Mouse (Mus musculus): ENCODE results near the gene Zfp184.

Zfp184 gene

DNA sequence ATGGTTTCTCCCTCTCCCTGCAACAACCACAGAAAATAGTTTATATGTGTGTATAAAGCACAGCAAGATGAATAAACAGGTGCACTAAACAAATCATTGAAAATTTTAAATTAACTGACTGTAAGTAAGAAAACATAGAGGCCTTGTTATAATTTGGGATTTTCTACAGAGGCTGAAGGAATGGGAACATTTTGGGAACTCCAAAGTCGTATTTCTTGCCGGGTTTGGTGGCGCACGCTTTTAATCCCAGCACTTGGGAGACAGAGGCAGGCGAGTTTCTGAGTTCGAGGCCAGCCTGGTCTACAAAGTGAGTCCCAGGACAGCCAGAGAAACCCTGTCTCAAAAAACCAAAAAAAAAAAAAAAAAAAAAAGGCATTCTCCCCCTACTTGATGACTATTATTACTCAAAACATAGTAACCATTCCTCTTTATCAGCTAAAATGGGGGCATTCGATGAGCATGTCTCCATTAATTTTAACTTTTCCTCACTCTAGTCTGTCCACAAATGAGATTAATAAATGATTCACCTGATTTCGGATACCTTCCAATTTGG lies 24.1 kb upstream of the Zfp184 start:
- no peak for DNase-seq (ENCODE audit: low read depth)

DNA sequence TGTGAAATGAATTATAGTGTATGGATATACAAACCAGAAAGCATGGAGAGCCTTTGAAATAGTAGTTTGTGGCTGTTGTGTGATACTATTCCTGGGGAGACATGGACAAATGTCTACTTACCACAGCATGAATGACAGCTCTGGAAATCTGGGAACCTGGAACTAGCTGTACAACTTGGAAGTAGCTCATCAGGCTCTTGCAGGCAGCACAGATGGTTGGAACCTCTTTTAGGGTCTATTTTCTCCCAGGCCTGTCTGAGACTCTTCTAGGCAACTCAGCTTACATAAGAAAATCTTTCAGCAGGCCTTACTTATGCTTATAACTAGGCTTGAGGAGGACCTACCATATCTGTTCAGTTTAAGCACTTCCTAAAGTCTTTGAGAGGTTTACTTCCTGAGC lies 21.5 kb upstream of the Zfp184 start:
- DNase-seq (ENCODE audit: low read depth): no peak

DNA sequence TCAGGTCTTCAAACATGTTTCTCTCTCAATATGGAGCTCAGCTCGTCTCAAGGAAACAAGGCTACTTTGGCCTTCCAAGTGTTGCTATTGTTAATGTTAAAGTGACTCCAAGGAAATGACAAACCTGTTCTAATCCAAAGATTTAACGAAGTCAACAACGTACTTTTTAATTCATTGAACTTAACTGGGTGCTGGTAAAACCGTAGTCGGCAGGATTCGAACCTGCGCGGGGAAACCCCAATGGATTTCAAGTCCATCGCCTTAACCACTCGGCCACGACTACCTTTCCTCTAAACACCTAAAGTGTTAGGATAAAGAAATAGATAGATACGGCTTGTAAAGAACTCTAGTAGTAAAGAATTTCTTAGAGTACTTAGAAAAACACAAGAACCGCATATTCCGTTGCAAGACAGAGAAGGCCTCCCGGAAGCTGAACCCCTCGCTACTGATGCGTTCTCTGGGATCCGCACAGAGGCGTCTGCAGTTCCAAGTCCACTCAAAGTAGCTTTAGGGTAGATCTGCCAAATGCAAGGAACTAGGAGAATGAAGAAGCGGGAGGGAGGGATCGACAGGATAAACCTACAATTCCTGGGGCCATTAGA lies 20.1 kb upstream of the Zfp184 start:
- DNase-seq (ENCODE audit: low read depth): no peak

DNA sequence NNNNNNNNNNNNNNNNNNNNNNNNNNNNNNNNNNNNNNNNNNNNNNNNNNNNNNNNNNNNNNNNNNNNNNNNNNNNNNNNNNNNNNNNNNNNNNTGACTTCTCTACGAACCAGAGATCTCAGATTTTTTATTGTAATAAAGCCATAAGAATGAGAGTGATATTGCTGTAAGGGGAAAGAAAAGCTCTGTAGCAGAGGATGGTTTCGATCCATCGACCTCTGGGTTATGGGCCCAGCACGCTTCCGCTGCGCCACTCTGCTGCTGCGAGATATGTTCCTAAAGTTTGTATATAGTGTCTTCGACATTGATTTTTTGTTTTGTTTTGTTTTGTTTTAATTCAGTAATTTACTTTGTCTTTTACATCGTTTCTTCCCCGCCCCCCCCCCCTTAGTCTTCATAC lies 13.9 kb upstream of the Zfp184 start:
- DNase-seq (ENCODE audit: low read depth): no peak

DNA sequence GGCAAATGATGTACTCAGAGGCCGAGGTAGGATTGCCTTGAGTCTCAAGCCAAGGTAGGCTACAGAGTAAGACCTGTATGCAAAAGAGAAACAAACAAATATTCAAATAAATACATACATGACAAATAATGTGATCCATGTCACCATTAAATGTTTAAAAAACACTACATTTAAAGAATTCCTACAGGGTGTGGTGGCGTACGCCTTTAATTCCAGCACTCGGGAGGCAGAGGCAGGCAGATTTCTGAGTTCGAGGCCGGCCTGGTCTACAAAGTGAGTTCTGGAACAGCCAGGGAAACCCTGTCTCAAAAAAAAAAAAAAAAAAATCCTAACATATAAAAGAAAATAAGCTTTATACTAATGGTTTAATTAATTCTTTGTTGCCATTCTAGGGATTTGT lies 13.2 kb upstream of the Zfp184 start:
- no peak for DNase-seq (ENCODE audit: low read depth)

DNA sequence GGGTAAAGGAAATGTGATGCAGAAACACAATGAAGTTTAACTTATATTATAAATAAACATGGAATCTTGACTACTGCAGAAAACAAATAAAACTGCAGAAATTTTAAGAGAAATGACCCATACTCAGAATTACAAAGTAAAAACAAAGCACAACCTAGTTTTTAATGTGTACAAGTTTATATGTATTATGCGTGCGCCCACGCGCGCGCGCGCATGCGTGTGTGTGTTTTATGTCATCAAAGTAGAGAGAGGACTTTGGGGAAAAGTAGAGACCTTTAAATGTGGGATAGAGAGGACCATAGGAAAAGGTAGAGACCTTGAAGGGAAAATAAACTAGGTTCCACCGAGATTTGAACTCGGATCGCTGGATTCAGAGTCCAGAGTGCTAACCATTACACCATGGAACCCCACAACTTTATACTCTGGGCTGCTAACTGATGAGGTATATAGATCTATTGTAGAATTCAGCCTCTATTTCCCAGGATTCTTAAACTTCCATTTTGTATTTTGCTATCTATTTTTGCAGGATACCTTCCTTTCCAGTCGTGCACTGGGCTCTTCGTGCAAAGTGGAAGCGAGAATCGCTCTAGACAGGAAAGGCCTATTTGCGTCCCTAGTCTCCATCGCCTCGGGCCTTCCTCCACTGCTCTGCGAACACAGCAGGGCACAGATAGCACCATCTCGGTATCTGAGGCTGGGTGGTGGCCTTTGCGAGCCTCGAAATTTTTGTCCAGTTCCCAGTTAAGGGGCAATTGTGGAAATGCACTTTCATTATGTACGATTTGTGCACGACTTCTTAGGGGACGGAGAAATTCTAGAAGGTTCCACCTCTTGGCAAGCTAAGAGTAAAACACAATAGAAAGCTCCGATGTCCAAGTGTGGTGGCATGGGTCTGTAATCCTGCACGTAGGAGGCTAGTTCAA lies 11.0 kb upstream of the Zfp184 start:
- DNase-seq (ENCODE audit: low read depth): no peak

DNA sequence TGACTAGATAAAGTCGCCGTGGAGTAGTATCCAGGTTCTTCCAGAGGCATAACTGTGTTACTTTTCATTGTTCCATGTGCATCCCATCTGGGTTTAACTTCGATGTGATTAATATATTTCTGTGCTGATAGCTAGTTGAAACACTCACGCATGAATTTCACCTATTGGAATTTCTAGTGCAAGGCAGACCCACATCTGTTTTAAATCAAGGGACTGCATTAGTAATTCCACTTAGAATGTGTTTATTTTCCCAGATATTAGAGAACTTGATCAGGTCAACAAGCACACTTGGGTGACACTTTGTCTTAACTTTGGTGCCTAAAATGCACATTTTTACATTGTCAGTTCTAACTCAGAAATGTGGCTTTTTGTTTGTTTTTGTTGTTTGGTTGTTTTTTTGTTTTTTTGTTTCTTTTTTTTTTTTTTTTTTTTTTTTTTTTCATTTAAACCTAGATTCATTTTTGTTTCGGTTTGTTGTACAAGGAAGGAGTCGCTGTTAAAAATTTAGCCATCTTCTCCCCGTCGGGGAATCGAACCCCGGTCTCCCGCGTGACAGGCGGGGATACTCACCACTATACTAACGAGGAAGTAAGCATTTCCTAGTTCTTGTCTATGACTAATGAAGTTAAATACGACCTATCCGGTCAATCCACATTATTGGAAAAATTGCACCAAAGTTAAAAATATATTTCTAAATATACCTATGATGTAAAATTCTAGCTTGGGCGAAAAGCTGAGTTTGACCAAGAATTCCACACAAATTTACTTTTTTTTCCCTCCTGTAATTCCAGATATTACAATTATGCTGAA lies 9.7 kb upstream of the Zfp184 start:
- no peak for DNase-seq (ENCODE audit: low read depth)

DNA sequence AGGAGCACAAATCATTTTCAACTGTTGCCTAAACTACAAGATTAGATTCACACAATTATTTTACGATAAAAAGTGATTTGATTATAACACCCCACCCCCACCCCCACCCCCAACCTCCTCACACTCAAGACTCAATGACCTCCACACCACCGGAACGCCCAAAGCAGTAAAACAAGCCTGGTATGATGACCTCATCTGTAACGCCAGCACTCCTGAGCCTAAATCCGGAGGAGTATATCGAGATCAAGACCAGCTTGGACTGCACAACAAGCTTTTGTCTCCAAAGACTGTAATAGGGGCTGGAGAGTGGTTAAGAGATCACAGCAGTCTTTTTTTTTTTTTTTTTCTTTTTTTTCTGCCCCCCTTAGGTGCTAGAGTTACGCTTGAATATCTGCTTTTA lies 9.1 kb upstream of the Zfp184 start:
- no peak for DNase-seq (ENCODE audit: low read depth)

DNA sequence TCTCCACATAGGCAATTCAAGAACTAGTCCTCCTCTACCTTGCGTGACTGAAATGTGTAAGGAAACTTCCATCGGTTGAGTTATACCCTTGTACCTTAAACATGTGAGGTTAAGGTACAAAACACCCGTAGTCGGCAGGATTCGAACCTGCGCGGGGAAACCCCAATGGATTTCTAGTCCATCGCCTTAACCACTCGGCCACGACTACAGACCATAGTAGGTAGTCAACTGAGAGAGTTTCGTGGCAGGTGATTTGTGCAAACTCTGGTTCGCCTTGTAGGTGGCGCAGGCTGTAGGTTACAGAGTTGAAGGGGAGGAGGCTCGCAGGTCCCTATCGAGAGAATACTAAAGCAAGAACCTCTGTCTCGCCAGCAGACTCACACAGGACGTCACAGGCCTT lies 7.9 kb upstream of the Zfp184 start:
- no peak for DNase-seq (ENCODE audit: low read depth)

DNA sequence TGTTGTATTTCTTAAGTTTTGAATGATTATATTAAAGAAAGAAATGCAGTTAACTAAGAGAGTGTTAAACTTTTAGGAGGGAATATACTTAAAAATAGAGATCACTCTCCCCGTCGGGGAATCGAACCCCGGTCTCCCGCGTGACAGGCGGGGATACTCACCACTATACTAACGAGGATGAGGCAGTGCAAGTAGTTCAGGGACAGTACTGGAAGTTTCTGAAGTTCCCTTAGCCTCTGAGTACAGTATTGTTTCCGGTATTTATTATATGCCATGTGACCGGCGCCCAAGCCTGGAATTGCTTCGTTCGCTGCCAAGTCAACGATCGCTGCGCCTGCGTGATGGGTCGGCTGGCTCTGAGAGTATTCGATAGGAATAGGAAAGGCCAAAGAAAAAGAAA lies 4.7 kb upstream of the Zfp184 start:
- DNase-seq (ENCODE audit: low read depth): peak; percentile 89

DNA sequence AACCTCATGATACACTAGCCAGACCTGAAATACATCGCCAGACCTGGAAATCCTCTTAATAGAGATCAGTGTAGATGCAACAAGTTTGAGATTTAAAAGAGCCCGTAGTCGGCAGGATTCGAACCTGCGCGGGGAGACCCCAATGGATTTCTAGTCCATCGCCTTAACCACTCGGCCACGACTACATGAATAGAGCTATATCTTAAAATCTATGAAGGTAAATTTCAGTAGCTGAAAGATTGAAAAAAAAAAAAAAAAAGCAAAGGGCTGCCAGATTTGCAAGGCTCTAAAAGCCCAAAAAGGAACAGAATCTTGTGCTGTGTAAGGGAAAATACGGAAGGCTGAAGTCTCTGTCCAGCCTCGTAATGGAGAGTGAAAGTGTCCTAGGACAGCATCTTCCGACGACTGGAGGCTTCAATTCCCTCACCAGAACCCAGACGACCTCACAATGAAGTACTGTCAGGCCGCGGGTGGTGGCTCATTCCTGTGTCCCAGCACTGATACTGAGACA lies 4.0 kb upstream of the Zfp184 start:
- DNase-seq (ENCODE audit: low read depth): peak; percentile 57

DNA sequence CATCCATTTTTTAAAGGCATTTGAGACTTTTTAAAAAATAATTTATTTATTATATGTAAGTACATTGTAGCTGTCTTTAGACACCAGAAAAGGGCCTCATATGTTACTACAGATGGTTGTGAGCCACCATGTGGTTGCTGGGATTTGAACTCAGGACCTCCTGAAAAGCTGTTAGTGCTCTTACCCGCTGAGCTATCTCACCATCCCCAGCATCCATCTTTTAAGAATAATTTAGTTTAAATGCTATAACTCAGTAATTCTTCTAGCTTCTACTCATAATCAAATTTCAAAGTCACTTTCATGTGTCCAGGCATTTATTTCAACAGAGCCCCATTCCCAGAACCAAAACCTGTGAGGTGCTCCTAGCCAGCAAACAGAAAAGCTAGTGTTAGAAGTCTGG lies 1.2 kb upstream of the Zfp184 start:
- no peak for DNase-seq (ENCODE audit: low read depth)

DNA sequence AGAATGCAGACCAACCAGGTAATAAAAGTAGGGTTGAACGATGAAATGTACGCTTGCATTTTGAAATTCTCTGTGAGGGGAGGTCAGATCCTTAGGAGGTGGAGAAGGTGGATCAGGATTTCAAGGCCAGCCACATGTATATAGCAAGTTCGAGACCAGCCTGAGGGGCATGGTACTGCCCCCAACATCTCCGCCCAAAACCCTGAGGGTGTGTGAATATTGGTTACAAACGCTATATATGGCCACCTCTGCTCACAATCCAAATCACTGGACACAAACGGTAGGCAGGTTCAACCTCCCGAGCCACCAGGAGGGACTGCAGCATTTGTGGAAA lies 335 bp upstream of the Zfp184 start:
- DNase-seq (ENCODE audit: low read depth): no peak

DNA sequence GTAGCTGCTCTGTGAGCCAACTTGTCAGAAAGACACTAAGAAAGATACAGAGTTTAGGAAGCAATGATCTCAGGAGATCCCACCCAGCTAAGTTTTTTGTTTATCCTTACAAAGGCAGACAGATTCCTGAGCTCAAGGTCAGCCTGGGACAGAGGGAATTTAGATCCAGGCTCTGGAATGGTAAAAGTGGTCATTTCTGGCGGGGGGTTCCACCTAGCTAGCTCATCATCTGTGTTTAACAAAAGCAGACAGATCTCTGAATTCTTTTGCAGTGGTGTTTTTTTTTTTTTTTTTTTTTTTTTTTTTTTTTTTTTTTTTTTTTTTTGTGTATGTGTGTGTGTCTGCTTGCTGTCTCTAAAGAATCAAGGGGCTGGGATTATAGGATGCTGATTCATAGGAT lies 24.4 kb downstream of the Zfp184 start:
- no peak for DNase-seq (ENCODE audit: low read depth)

DNA sequence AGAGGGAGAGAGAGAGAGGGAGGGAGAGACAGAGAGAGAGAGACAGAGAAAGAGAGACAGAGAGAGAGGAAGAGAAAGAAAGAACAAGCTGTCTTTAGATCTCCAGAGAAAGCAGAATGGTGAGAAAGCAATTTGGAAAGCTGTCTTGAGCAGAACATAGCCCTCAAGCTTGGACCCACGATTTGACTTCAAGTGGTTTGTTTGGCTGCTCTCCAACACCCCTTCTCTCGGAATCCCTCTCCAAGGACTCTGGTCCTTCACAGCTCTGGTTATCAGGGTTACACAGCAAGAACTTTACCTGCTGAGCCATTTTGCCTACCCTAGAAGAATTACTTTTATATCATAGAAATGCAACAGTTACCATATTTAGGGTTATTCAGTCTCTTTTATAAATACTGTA lies 24.9 kb downstream of the Zfp184 start:
- DNase-seq (ENCODE audit: low read depth): no peak

DNA sequence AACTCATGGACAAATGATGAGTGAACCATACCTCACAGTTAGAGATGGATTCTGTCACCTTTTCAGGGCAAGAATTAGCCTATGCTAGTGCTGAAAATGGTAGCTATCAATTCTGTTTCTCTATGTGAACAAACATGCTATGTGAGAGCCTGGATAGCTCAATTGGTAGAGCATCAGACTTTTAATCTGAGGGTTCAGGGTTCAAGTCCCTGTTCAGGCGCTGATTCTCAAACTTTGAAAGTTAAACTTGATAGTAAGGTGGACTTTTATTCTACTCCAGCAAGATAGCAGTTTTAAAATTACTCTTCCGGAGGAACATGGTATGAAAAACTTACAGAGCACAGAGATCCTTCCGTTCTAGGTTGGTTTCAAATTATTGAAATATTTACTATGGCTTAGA lies 26.7 kb downstream of the Zfp184 start:
- DNase-seq (ENCODE audit: low read depth): no peak

DNA sequence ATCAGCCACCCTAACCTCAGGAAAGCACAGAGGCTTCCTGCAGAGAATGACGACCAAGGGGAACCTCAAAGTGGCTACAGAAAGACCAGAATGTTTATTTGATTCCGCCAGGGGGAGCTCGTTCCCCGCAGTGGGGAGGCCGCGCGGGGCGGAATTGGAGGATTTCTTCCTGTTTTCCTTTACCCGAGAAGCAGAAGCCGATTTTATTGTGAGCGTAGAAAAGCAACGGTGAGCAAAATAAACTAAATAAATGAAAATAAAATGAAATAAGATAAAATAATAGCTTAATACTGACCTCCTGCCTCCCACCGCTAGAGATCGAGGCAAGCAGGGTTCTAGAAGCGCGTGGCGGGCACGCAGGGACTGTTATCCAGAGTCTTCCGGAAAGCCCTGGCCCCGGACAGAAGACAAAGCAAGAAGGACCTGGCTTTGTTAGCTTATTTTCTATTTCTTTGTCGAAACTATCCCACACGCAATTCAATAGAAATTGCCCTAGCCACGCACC lies 29.4 kb downstream of the Zfp184 start:
- DNase-seq (ENCODE audit: low read depth): peak; percentile 69

DNA sequence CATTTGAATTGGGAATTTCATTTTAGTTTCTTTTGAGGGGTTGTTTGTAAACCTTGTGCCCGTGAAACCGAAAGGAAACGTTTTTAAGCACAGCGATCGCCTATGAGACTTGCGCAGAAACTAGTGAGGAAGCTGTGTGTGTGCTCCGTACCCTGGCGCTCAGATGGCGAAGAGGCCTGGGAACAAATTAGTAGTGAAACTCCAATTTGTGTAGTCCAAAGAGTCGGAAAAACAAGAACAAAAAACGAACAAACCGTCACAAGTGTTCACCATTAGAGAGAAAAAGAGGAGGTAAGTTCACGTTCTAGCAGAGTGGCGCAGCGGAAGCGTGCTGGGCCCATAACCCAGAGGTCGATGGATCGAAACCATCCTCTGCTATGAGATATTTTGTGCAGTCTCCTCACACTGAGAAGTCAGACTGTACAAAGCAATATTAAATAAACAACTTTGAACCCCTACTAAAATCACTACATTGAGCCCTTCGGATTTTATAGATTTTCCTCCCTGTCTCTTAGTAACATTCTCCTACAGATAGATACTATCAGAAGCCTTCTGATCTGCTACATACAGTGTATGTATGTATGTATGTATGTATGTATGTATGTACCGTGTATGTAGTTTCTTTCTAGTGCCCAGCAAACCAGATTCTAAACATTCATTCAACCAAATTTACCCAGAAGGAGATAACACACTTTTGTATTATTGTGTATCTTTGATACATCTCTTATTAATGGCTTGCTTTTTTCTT lies 30.0 kb downstream of the Zfp184 start:
- DNase-seq (ENCODE audit: low read depth): peak; percentile 75

DNA sequence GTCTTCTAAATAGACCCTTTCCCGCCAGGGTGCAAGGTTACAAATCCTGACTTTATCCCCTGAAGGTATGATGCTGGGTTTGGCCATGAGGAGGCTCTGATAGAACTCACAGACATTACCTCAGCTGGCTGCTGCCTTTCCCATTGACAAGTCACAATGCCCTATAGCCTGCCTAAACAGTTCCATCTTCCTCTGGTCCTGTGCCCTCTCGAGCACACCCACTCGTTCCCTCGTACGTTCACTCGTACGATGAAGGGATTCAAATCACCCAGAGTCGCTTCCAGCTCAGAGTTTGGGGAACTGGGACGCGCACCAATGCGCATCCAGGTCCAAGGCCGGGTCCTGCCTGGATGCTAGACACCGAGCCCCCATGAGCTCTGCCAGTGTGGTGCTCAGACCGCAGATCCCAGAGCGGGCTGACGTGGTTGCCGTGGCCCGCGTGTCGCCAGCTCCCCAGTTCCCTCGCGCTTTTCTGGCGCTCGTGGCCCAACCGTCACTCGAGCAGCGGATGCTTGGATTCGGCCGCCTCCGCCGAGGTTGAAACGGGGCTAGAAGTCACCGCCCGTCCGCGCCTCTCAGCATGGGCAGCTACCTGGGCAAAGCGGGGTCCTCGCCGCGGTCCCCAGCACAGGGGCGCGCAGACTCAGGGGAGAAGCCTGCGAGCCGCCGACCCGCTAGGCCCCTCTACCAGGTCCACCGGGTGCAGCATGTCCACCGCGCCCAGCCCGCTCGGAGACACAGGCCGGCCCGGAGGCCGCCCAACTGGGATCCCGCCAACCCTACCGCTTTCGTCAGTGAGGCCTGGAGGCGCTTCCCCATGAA lies 36.3 kb downstream of the Zfp184 start, which contains the start of gene Pom121l2:
Gene Pom121l2 (plus strand): TSS at position 214 of the 822 bp plus-strand sequence.
- no peak for DNase-seq (ENCODE audit: low read depth)

DNA sequence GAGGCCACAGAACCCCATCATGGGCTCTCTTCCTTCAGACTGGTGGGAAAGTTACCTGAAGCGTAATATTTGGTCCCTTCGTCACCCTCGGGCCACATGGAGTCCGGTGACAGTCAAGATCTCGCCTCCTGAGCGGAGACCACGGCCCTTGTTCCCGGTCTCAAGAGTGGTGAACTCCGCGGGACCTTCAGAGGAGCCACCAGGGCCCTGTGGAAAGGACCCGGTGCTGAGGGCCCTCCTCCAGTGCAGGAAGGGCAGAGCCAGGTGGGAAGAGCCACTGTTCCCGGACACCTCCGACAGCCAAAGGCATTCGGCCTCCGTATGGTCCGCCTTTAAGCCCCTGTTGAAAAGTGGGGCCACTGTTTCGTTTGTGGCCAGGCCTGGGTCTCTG lies 36.9 kb downstream of the Zfp184 start:
- no peak for DNase-seq (ENCODE audit: low read depth)

DNA sequence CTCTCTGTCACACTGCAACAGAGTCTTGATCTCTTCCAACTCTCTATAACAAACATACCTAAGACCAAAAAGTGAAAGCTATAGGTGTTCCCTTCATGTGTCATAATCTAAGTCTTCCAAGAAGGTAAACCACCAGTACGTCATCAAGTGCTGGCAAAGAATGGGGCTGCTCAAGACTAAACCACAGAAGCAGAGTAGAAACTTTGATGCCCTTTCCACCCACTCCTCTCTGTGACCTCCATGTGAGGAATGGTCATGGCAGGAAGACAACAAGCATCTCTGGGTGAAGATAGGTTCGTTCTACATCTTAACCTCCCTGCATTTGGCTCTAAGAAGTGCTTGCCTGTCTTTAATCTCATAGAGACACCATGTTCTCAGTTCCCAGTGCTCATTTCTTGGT lies 39.6 kb downstream of the Zfp184 start:
- no peak for DNase-seq (ENCODE audit: low read depth)

All from fibroblast of lung, adult 2 months (primary cell).